Mouse (Mus musculus): ENCODE results near the gene Serbp1.

DNA sequence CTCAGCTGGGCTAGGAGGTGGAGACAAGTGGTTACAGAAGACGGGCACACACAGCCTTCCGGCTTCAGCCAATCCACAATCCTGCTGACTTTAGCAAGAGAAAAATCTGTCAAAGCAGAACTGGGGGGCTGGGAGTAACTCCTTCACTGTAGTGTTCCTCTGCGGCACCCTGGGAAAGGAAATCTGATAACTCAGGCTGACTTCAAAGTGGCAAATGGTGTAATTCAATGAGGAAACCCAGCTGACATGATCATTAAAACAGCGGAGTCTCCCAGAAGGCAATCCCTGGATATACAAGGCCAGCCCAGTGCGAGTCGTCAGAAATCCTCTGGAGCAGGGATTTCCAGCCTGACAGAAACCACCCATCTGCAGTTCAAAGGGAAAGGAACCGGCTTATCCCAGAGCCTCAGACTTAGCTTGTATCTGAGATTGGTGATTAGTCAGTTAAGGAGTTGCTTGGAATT, 42.8 kb upstream of the Serbp1 start:
- TF ChIP-seq CTCF (IDR thresholded peaks at IDR 0.05) (no peak), POLR2A (IDR thresholded peaks at IDR 0.05; ENCODE audit: insufficient read depth, low read depth, low read length) (no peak), EP300 (IDR thresholded peaks at IDR 0.05; ENCODE audit: insufficient read depth, low read depth, low read length) (no peak)

Data from heart, adult 2 months (tissue).